Mouse (Mus musculus) kidney, embryonic 14.5 days (tissue): Measurements from ENCODE around the gene Olfr1461. TPM values are rescaled to one million over a fixed set of nuclear protein-coding genes. Genes with fewer than 3 reads are reported as not detected.

ENCODE experiments used
- ATAC-seq: fragments of 200-750 bp; cut with Nextera tagmentation; 2 replicates; pipeline ENCODE4 v1.8.0; 2017; ENCODE audit warnings: moderate number of reproducible peaks, mild to moderate bottlenecking, moderate TSS enrichment, moderate library complexity; ENCODE audit not compliant: low FRiP score, low TSS enrichment
- H3K27ac ChIP-seq: fragments of 300-500 bp; sonication (generic); 2 replicates; pipeline ENCODE4 v1.5.1; 2014; ENCODE audit warnings: low read depth, mild to moderate bottlenecking, low read length, moderate library complexity, mixed read lengths
- H3K27me3 ChIP-seq: fragments of 300-500 bp; sonication (generic); 2 replicates; pipeline ENCODE4 v1.6.1; 2014; ENCODE audit warnings: mild to moderate bottlenecking, low read length; ENCODE audit not compliant: control insufficient read depth, insufficient read depth
- H3K36me3 ChIP-seq: fragments of 300-500 bp; sonication (generic); 2 replicates; pipeline ENCODE4 v1.6.1; 2014; ENCODE audit warnings: low read length, mixed read lengths; ENCODE audit not compliant: control insufficient read depth, insufficient read depth
- H3K4me1 ChIP-seq: fragments of 300-500 bp; sonication (generic); 2 replicates; pipeline ENCODE4 v1.6.1; 2014; ENCODE audit warnings: low read length, mixed read lengths; ENCODE audit not compliant: control insufficient read depth, insufficient read depth
- H3K4me2 ChIP-seq: fragments of 300-500 bp; sonication (generic); replicated peaks from 2 replicates; pipeline ENCODE4 v1.6.1; 2014; ENCODE audit warnings: low read depth, mild to moderate bottlenecking, low read length
- H3K4me3 ChIP-seq: fragments of 300-500 bp; sonication (generic); 2 replicates; pipeline ENCODE4 v1.5.1; 2014; ENCODE audit warnings: mild to moderate bottlenecking, low read length
- H3K9ac ChIP-seq: fragments of 300-500 bp; sonication (generic); 2 replicates; pipeline ENCODE4 v1.6.1; 2014; ENCODE audit warnings: low read depth, mild to moderate bottlenecking, low read length, moderate library complexity
- H3K9me3 ChIP-seq: fragments of 300-500 bp; sonication (generic); 2 replicates; pipeline ENCODE4 v1.6.1; 2016; ENCODE audit warnings: low read length; ENCODE audit not compliant: control insufficient read depth
- WGBS: fragments of 180-500 bp; shearing (Covaris S2); extraction: QIAGEN DNeasy Blood & Tissue Kit; methylation state at CpG from one replicate; pipeline ENCODE4 v1.1.7; 2014; 5-methylcytosine and 5-hydroxymethylcytosine counted together
- polyA plus RNA-seq: library from polyadenylated mRNA; unstranded; fragments of >200 nt; fragmentation: Nextera tagmentation; extraction: Ambion mirVana; gene quantifications from 2 replicates; pipeline ENCODE4 v1.2.1, GENCODE M21; 2014

Gene Olfr1461
- polyA plus RNA-seq = not detected in 2 replicates

DNA sequence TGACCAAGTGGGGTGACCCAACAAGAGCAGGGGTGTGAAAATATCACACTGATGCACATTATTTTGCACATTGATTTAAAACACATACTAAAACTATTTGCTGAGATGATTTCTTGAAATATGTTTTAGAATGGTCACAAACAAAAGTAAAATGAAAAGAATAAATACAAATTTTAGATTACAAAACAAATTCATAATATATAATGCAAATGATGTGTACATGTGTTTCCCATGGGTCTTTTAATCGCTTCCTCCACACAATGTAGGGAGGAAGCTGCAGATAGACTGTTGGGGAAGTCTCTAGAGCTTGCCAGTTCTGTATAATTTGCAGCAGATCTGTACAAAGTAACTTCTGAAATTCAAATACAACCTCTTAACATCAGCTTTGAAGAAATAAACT is at the start of gene Olfr1461:
Olfr1461 (plus strand) TSS at position 301 of the 400 bp plus-strand sequence.
- no peaks in the 10 kb centered on the region for H3K4me1 ChIP-seq
- ATAC-seq = no peak
- 54% methylated on average over 1 of the region's 1 CpGs for WGBS

DNA sequence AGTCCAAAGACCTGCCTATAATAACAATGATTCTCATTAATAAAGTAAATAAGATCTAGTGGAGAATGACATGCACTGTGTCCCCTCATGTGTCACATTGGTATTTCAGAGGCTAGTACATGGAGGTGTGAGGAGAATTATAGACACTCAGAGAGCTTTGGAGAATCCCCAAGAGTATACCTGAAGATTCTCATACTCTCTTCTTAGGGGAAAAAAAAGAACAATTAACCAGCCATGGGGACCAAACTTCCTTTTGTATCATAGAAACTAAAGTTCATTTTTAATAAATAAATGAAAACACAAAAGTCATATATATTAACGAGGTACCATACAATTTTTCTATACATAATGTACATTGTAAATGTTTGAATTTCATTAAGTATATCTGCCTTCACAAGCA is 13.4 kb upstream of the Olfr1461 start, which contains the start of gene Olfr1459:
Olfr1459 (minus strand) TSS at position 101 of the 400 bp plus-strand sequence.
- Histone ChIP-seq H3K27me3 (no peaks in the 10 kb centered on the region), H3K36me3 (no peaks in the 10 kb centered on the region), H3K9me3 (no peaks in the 10 kb centered on the region), H3K4me3 (no peak within 1 kb of the TSS), H3K4me2 (no peak within 1 kb of the TSS), H3K4me1 (no peaks in the 10 kb centered on the region), H3K27ac (no peak within 1 kb of the TSS), H3K9ac (no peak within 1 kb of the TSS)
- no peak for ATAC-seq
- WGBS = 87% methylated on average over 1 of the region's 1 CpGs

More for the DNA sequence above, at the start of gene Olfr1461:
- no peaks in the 10 kb centered on the region for H3K27me3 ChIP-seq
- H3K9me3 ChIP-seq = no peaks in the 10 kb centered on the region
- H3K4me3 ChIP-seq = no peak within 1 kb of the TSS
- no peak within 1 kb of the TSS for H3K9ac ChIP-seq
- no peaks in the 10 kb centered on the region for H3K36me3 ChIP-seq
- no peak within 1 kb of the TSS for H3K4me2 ChIP-seq
- no peak within 1 kb of the TSS for H3K27ac ChIP-seq

DNA sequence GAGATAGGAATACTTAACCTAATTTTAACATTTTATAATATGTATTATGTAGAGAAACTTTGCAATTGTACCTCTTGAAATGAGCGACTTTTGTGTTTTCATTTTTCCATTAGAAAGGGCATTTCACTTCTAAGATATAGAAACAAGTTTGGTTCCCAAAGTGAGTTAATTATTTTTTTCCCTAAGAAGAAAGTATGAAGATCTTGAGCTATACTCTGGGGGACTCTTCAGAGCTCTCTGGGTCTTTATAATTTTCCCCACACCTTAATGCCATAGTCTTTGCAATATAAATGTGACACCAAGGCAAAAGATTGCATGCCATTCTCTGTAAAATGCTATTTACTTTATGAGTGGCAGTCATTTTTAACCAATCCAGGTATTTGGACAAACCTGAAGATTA is 22.6 kb downstream of the Olfr1461 start, which contains the start of gene Olfr1462:
Olfr1462 (plus strand) TSS at position 301 of the 400 bp plus-strand sequence.
- 85% methylated on average over 1 of the region's 1 CpGs for WGBS
- Histone ChIP-seq H3K36me3 (no peaks in the 10 kb centered on the region), H3K4me2 (no peak within 1 kb of the TSS), H3K27me3 (no peaks in the 10 kb centered on the region), H3K9me3 (0 out of 2 replicates have a peak, but pooled peaks cover 3% of the 10 kb centered on the region), H3K9ac (no peak within 1 kb of the TSS), H3K4me3 (no peak within 1 kb of the TSS), H3K27ac (no peak within 1 kb of the TSS), H3K4me1 (no peaks in the 10 kb centered on the region)
- no peak for ATAC-seq

Other genes with a start within 250 kb of the Olfr1461 start
- not detected in 2 replicates for gene Olfr1448, start 238.6 kb upstream of the Olfr1461 start, polyA plus RNA-seq
- gene Olfr1449, start 232.2 kb upstream of the Olfr1461 start, polyA plus RNA-seq = not detected in 2 replicates
- not detected in 2 replicates for gene Olfr1450, start 212.7 kb upstream of the Olfr1461 start, polyA plus RNA-seq
- not detected in 2 replicates for gene Olfr1451, start 168.0 kb upstream of the Olfr1461 start, polyA plus RNA-seq
- not detected in 2 replicates for gene Olfr1453, start 134.7 kb upstream of the Olfr1461 start, polyA plus RNA-seq
- gene Olfr1454, start 102.4 kb upstream of the Olfr1461 start, polyA plus RNA-seq = not detected in 2 replicates
- gene Olfr1457, start 65.1 kb upstream of the Olfr1461 start, polyA plus RNA-seq = not detected in 2 replicates
- gene Olfr1458, start 56.2 kb upstream of the Olfr1461 start, polyA plus RNA-seq = not detected in 2 replicates
- gene Olfr1459, start 13.5 kb upstream of the Olfr1461 start, polyA plus RNA-seq = not detected in 2 replicates
- not detected in 2 replicates for gene Olfr1462, start 22.7 kb downstream of the Olfr1461 start, polyA plus RNA-seq
- not detected in 2 replicates for gene Olfr1463, start 68.3 kb downstream of the Olfr1461 start, polyA plus RNA-seq
- gene Olfr1465, start 152.5 kb downstream of the Olfr1461 start, polyA plus RNA-seq = not detected in 2 replicates
- gene Olfr1466, start 175.9 kb downstream of the Olfr1461 start, polyA plus RNA-seq = not detected in 2 replicates
- not detected in 2 replicates for gene Olfr1467, start 199.2 kb downstream of the Olfr1461 start, polyA plus RNA-seq
- gene Olfr1469, start 244.8 kb downstream of the Olfr1461 start, polyA plus RNA-seq = not detected in 2 replicates